Mouse (Mus musculus) 3T3-L1 (cell line): ENCODE results near the gene Megf8.
"Not testable (repeated sequence)": the region's sequence is repeated elsewhere in the genome, so short reads cannot be mapped to it uniquely, and the experiment has no call there.

ENCODE experiments used
- DNase-seq: peaks from one replicate; pipeline ENCODE4 v3.0.0-alpha.2; 2015; ENCODE audit warnings: low read depth, low spot score

The Megf8 gene

DNA sequence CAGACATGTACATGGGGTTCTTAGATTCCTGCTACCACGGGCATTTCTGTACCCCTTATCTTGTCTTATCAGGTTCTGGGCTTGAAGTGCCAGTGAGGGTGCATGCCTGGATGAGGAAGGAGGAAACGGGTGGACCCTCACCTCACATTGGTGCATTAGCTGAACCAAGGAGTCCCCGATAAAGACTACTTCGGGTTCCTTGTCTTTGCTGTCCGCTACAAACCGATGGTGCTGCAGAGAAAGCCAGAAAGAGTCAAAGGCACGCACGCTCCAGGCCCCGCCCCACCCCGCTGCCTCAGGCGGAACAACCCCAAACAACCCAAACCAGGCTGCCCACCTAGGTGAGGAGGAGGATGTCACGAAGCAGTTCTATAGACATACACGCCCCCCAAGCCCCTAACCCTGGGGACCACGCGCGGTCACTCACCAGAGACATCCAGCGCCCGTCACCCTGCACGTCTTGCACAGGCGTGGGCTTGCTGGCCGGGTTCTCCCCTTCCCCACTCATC, 20.0 kb upstream of the Megf8 start:
- peak; percentile 47 for DNase-seq

DNA sequence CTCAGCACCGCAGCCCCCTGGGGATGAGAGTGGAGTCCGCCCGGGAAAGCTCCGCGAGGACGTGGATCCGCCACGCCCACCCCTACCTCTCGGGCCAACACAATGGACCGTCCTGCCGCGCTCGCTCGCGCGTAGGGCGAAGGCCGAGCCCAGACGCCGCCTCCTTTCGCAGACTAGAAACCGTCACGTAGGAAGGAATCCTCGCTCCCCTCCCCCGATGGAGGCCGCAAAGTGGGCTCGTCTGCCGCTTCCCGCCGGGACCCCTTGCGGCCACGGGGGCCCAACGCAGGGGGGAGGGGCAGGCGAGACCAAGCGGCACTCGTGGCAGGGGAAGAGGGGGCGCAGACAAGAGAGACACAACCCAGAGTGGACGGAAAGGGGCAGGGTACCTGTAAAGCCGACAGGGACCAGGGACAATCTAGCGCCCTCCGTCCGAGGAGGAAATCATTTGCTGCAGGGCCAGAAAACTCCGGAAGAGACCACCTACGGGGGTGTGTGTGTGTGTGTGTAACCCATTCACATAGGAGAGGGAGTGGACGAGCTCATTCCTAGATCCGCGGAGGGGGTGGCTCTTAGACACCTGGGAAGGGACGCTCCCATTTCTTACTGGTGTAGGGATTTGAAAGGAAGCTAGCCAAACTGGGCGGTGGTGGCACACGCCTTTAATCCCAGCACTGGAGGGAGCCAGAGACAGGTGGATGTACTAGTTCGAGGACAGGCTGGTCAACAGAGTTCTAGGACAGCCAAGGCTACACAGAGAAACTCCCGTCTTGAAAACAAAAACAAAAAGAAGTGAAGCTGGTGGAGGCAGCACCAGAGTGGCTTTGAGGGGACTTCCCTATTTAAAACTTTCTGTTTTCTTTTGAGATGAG, 19.3 kb upstream of the Megf8 start, which contains the start of gene Pafah1b3:
Gene Pafah1b3, minus strand, starts transcription at position 533 of the 872 bp plus-strand sequence.
- peak; percentile 95 for DNase-seq

DNA sequence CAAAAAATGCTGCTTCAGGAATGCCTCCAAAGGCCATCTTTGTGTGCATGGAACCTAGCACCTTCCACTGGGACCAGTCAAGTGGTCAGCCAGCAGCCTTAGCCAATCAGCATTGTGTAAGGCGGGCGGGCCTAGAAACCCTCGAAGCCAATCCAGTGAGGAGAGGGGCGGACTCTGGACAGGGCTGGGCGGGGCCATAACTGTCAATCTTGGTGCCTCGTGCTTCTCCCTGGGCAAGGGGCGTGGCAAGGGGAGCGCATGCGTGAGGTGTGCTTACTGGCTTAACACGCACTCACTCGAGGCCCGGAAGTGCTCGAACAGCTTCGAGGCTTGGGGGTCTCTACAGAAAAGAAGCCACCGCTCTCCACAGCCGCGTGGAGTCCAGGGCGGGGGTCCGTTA, 15.9 kb upstream of the Megf8 start, which contains the start of gene Prr19:
Gene Prr19, plus strand, starts transcription at position 349 of the 400 bp plus-strand sequence.
- peak; percentile 22 for DNase-seq

- no peak for DNase-seq
These were observed 13.8 kb upstream of the Megf8 start for GRCm38 (mm10) chr7:25303003-25303684.

GRCm38 (mm10) chr7:25303685-25304006, 13.3 kb upstream of the Megf8 start:
- no peak for DNase-seq

DNA sequence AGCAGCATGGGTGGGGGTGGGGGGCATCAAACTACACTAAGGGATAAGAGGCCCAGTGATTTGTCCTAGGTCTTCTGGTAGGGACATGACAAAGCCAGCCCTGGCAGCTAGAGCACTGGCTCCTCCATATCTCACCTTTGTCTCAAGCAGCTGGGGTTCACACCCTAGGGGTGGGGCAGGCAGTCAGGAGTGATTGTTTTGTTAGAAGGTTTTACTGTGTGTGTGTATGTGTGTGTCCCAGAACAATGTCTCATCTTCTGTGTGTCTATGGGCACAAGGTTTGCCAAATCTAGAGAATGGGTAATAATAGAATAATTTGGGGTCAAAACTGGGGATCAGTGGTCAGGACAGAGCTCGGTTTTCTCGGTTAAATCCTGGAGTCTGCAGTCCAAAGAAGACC, 11.5 kb upstream of the Megf8 start:
- no peak for DNase-seq

GRCm38 (mm10) chr7:25305956-25306613, 10.9 kb upstream of the Megf8 start, which contains the start of gene Tmem145:
Gene Tmem145, plus strand, starts transcription at chr7:25306106.
- peak; percentile 47 for DNase-seq

GRCm38 (mm10) chr7:25306614-25306996, 10.4 kb upstream of the Megf8 start:
- DNase-seq, result no peak

- no peak for DNase-seq
These were observed 8.2 kb upstream of the Megf8 start for GRCm38 (mm10) chr7:25308702-25309318.

DNA sequence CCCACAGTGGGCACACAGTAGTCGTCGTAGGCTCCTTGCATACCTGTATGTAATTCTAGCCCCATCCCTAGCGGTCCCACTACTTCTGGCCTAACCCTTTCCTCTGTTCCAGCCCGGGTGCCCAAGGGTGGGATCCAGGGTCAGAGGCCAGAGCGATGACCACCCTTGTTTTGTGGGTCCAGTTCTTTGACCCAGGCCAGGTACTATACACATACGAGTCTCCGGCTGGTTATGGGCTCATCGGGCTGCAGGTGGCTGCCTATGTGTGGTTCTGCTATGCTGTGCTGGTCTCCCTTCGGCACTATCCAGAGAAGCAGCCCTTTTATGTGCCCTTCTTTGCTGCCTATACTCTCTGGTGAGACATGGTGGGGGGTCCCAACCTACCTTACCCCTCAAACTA, 7.5 kb upstream of the Megf8 start:
- DNase-seq, result no peak

DNA sequence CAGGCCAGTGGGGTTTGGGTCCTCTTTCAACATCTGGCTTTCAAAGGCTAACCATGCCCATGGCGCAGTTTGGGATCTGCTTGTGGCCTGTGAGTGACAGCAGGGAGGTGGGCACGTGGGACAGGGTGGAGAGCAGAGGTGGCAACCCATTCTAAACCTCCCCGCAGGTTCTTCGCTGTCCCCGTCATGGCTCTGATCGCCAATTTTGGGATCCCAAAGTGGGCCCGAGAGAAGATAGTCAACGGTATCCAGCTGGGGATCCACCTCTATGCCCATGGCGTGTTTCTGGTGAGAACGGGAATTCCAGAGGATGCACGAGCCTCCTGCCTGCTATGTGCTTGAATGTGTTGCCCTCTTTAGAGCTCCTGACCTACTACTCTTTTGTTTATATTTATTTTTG, 5.8 kb upstream of the Megf8 start:
- no peak for DNase-seq

GRCm38 (mm10) chr7:25313325-25313724, 3.6 kb upstream of the Megf8 start:
- no peak for DNase-seq

DNA sequence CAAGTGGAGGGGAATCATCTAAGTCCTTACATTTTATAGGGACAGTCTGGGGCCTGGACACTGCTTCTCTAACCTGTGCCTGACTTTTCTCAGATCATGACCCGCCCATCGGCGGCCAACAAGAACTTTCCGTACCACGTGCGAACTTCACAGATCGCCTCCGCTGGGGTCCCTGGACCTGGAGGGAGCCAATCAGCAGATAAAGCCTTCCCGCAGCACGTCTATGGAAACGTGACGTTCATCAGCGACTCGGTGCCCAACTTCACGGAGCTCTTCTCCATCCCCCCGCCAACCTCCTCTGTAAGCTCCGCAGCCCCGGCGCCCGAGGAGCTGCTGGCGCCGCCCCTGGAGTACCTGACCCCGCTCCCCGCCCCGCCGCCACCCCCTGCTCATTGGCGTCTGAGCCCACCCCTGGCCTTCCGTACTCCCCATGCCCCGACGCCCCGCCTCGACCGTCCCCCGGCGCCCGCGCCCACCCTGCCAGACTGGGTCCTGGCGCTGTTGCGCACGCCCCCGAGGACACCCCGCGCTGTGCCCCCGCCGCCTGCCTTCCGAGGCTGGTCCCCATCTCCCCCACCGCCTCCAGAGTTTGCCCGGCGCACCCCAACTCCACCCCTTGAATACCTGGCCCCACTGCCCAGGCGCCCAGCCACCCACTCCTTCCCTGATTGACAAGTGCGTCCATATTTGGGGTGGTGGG, 2.2 kb upstream of the Megf8 start:
- no peak for DNase-seq

DNA sequence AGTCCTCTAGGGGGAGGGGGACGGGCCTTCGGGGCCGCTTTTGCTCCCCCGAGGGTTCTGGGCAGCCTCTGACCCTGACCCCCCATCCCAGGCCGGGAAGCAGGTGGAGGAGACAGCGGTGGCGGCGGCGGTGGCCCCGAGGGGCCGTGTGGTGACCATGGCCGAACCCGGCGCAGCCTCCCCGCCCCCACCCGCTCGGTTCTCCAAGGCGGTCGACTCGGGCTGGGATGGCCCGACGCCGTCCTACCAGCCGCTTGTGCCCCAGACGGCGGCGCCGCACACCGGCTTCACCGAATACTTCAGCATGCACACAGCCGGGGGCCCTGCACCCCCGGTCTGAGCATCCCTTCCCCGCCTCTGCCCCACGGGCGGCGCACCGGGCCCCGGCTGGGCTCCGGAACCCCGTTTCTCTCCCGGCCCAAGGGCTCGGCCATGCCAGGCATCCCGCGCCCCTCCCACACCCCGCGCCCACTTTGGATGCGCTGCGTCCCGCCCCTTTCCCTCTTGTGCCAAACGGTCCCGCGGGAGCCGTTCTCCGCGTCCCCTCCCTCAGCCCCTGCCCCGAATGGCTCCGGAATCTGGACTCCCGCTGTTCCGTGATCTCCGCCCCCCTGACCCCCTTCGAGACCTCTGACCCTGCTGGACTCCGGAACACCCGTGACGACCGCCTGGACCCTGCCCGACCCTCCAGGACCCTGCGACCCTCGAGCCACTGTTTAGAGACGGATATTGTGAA, 1.5 kb upstream of the Megf8 start:
- DNase-seq, result no peak

- DNase-seq, result peak; percentile 21
These were observed 559 bp downstream of the Megf8 start for GRCm38 (mm10) chr7:25317446-25317999.

GRCm38 (mm10) chr7:25322058-25322484, 5.1 kb downstream of the Megf8 start:
- peak; percentile 84 for DNase-seq

DNA sequence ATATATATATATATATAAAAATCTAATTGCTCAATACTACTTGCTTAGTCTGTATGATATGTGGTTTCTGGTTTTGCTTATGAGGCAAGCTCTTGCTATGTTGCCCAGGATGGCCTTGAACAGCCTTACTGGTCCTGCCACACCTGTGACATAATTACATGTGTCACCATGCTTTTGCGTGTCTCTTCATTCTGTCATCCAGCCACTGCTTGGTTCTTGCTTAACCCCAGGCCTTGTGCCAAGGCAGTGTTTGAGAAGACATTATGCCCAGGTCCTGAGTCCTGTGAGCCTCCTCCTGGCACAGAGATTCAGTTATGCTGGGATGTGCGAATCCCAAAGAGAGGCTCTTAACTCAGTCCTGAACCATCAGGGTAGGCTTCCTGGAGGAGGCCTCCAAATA, 6.3 kb downstream of the Megf8 start:
- DNase-seq, result peak; percentile 31

GRCm38 (mm10) chr7:25325431-25325830, 8.5 kb downstream of the Megf8 start:
- not testable (repeated sequence) for DNase-seq

DNA sequence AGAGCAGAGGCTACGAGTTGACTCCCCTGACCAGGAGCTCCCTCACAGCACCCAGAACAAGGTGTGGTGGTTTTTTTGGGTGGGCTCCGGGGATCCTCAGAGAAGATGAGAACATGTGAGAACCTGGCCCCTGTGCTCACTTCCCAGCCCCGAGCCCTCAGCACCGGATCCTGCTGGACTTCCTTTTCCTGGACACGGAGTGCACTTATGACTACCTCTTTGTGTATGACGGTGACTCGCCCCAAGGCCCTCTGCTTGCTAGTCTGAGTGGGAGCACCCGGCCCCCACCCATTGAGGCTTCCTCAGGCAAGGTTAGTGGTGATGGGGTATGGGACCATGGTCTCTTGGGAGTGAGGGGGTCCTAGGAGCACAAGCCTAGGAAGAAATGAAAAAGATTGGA, 9.3 kb downstream of the Megf8 start:
- peak; percentile 35 for DNase-seq
